Mouse (Mus musculus): ENCODE measurements around the gene Klhl23. TPM values are rescaled to one million over a fixed set of nuclear protein-coding genes. Genes with fewer than 3 reads are reported as not detected.

Klhl23 gene
- polyA plus RNA-seq, 1 experiment from 2014 or later: 5.6 TPM

DNA sequence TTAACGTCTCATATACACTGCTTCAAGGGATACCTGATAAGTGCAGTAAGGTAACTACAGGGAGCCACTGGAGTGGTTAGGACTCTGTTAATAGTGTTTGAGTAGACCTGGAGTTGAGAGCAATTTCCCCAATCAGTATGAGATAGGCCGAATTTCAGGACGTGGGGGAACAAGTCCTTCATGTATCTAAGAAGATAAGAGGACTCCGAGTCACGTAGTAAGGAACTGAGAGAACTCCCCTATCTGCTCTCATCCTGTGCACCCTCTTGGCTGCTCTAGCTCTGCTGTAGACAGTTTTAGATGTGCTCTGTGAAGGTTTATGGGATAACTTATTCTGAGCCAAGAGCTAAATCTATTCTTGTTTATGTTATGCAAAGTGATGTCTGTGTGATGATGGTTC, 5.2 kb upstream of the Klhl23 start:
- H3K4me1 ChIP-seq (ENCODE audit: insufficient read depth): peaks cover 9% of the 10 kb centered on the region
- H3K27me3 ChIP-seq (ENCODE audit: insufficient read depth, low read length): no peaks in the 10 kb centered on the region
- no peak overlapping the region for H3K4me3 ChIP-seq (ENCODE audit: low read depth, low read length)
- TF ChIP-seq CTCF (IDR thresholded peaks at IDR 0.05; ENCODE audit: low read depth) (no peak), EP300 (IDR thresholded peaks at IDR 0.05; ENCODE audit: low read depth) (peak; percentile 74)
- H3K9me3 ChIP-seq (ENCODE audit: low read length): no peaks in the 10 kb centered on the region
- no peak overlapping the region for H3K9ac ChIP-seq (replicated peaks)
- peak; percentile 54 for ATAC-seq
- peak overlapping the region; percentile 6; the same call in 1 of the 2 replicates for H3K4me2 ChIP-seq (ENCODE audit: low read depth, low read length)
- DNase-seq: no peak
- no peaks in the 10 kb centered on the region for H3K36me3 ChIP-seq (replicated peaks; ENCODE audit: insufficient read depth, low read length)
- WGBS (ENCODE audit: insufficient replicate concordance): 40% methylated on average over 5 of the region's 5 CpGs
- no peak overlapping the region; the same call in 1 of the 2 replicates for H3K27ac ChIP-seq (ENCODE audit: low read depth)

DNA sequence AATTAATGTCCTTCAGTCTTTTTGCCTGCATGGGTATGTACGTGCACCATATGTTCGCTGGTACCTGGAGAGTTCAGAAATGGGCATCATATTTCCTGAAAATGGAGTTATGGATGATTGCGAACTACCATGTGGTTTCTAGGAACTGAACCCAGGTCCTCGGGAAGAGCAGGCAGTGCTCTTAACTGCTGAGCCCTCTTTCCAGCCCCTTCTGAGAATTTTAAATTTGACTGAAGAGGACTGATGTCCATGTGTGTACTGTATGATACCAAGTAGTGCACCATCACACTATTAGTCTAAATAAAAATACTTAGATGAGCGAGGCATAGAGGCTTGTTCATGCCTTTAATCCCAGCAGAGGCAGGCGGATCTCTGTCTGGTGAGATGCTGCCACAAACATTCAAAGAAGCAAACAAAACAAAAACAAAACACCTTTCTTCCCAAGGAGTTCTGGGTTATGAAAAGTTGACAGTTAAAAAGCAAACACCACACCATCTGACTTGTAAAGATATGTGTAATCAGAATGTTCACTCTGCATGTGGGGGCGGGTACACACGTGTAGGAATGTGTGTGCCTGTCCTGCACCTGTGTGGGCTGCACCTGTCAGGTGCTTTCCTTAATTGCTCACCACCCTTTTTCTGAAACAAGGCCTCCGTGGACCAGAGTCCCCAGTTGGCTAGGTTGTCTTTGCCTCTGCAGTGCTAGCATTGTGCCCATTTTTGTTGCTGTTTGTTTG, 3.2 kb upstream of the Klhl23 start:
- Histone ChIP-seq H3K9ac (replicated peaks) (no peak overlapping the region), H3K4me3 (ENCODE audit: low read depth, low read length) (no peak overlapping the region), H3K4me2 (ENCODE audit: low read depth, low read length) (peak overlapping the region; percentile 34), H3K9me3 (ENCODE audit: low read length) (no peaks in the 10 kb centered on the region), H3K4me1 (ENCODE audit: insufficient read depth) (peaks cover 16% of the 10 kb centered on the region), H3K36me3 (replicated peaks; ENCODE audit: insufficient read depth, low read length) (no peaks in the 10 kb centered on the region), H3K27me3 (ENCODE audit: insufficient read depth, low read length) (no peaks in the 10 kb centered on the region), H3K27ac (ENCODE audit: low read depth) (peak overlapping the region; percentile 62)
- DNase-seq: no peak
- 57% methylated on average over 9 of the region's 9 CpGs for WGBS (ENCODE audit: insufficient replicate concordance)
- no peak for TF ChIP-seq CTCF (IDR thresholded peaks at IDR 0.05; ENCODE audit: low read depth)
- peak; percentile 92 for TF ChIP-seq EP300 (IDR thresholded peaks at IDR 0.05; ENCODE audit: low read depth)
- ATAC-seq: peak; percentile 70

DNA sequence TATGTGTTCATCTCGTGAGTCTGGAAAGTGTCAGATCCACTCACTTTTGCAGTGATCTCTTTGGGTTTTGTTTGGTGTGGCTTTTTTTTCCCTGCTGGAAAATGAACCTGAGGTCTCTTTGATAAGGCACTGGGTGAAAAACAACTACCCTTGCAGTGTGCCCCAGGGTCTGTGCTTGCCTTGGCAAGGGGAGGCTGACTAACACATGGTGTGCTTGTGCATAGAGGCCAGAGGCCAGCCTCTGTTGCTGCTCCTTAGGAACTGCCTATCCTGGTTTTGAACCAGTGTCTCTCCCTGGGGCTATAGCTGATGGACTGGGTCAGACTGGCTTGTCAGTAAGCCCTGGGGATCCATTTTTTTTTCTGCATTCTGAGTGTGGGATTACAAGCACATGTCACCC, 1.5 kb upstream of the Klhl23 start:
- Histone ChIP-seq H3K9ac (replicated peaks) (no peak overlapping the region), H3K4me3 (ENCODE audit: low read depth, low read length) (no peak overlapping the region), H3K4me1 (ENCODE audit: insufficient read depth) (peaks cover 18% of the 10 kb centered on the region), H3K27me3 (ENCODE audit: insufficient read depth, low read length) (no peaks in the 10 kb centered on the region), H3K27ac (ENCODE audit: low read depth) (no peak overlapping the region; the same call in 1 of the 2 replicates), H3K4me2 (ENCODE audit: low read depth, low read length) (no peak overlapping the region), H3K9me3 (ENCODE audit: low read length) (no peaks in the 10 kb centered on the region), H3K36me3 (replicated peaks; ENCODE audit: insufficient read depth, low read length) (no peaks in the 10 kb centered on the region)
- DNase-seq: no peak
- ATAC-seq: no peak
- TF ChIP-seq EP300 (IDR thresholded peaks at IDR 0.05; ENCODE audit: low read depth) (no peak), CTCF (IDR thresholded peaks at IDR 0.05; ENCODE audit: low read depth) (no peak)
- WGBS (ENCODE audit: insufficient replicate concordance): 47% methylated on average over 1 of the region's 1 CpGs

DNA sequence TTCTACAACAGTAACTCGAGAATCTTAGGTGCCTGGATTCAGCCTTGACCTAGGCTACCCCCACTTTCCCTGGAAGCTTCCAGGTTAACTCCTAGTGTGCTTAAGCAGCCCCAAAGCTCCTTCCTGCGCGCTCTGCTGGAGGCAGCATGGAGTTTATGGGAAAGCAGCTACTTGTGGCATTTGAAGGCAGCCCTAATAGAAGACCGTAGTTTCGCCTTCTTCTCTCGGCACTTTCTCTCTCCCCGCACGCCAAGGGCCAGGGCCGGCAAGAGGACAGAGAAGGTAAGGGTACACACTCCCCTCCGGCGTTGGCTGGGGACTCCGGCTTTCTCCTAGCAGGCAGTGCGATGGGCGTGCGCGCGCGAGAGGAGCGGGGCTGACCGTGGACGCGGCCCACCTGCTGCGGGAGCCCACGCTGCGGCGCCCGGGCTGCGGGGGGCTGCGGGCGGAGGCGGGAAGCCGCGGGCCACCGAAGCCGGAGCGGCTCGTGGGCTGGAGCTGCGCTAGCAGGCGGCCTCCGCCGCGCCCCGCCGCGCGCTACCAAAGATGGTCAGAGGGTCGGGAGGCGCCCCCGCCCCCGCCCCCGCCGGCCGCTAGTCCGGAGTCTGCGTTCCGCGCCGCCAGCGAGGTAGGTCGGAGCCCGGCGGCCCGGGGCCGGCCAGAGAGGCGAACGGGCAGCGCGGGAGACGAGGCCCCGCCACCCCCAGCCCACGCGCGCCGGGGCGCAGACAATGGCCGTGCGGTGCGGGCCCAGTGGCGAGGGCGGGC, 801 bp downstream of the Klhl23 start:
- no peak for TF ChIP-seq EP300 (IDR thresholded peaks at IDR 0.05; ENCODE audit: low read depth)
- no peak for TF ChIP-seq CTCF (IDR thresholded peaks at IDR 0.05; ENCODE audit: low read depth)
- peak overlapping the region; percentile 90 for H3K27ac ChIP-seq (ENCODE audit: low read depth)
- ATAC-seq (peak; percentile 31), DNase-seq (peak; percentile 60)
- no peaks in the 10 kb centered on the region for H3K9me3 ChIP-seq (ENCODE audit: low read length)
- H3K4me3 ChIP-seq (ENCODE audit: low read depth, low read length): peak overlapping the region; percentile 92
- H3K4me2 ChIP-seq (ENCODE audit: low read depth, low read length): peak overlapping the region; percentile 99
- peak overlapping the region; percentile 88 for H3K9ac ChIP-seq (replicated peaks)
- under 1% methylated on average over 45 of the region's 80 CpGs for WGBS (ENCODE audit: insufficient replicate concordance)
- H3K36me3 ChIP-seq (replicated peaks; ENCODE audit: insufficient read depth, low read length): peaks cover 5% of the 10 kb centered on the region; the same call in 1 of the 2 replicates
- peaks cover 18% of the 10 kb centered on the region for H3K4me1 ChIP-seq (ENCODE audit: insufficient read depth)
- no peaks in the 10 kb centered on the region for H3K27me3 ChIP-seq (ENCODE audit: insufficient read depth, low read length)

DNA sequence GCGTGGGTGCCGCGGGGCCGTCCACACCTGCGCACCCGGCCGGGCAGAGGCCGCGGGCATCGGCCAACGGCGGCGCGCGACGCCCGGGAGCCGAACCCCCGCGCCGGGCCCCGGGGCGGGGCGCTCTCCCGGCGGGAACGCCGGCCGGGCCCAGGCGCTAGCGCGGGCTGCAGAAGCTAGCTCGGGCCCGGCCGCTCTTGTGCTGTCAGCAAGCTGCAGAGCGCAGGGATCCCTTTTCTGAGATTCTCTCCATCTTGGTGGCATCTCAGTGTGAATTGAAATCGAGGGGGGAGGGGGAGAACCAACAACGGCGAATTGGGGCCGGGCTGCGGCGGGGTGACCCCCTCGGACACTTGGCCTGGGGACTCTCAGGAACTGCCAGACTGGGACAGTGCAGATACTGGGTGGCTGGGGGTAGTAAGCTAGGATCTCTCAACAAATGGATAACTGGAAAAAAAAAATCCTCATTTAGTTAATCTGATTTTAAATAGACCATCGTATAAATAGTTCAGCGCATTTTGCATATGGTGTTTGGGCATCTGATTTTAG, 1.5 kb downstream of the Klhl23 start:
- Histone ChIP-seq H3K27ac (ENCODE audit: low read depth) (peak overlapping the region; percentile 90), H3K9me3 (ENCODE audit: low read length) (no peaks in the 10 kb centered on the region), H3K4me1 (ENCODE audit: insufficient read depth) (peaks cover 18% of the 10 kb centered on the region), H3K36me3 (replicated peaks; ENCODE audit: insufficient read depth, low read length) (peaks cover 7% of the 10 kb centered on the region; the same call in 1 of the 2 replicates), H3K4me3 (ENCODE audit: low read depth, low read length) (peak overlapping the region; percentile 92), H3K9ac (replicated peaks) (peak overlapping the region; percentile 88), H3K27me3 (ENCODE audit: insufficient read depth, low read length) (no peaks in the 10 kb centered on the region), H3K4me2 (ENCODE audit: low read depth, low read length) (peak overlapping the region; percentile 99)
- TF ChIP-seq EP300 (IDR thresholded peaks at IDR 0.05; ENCODE audit: low read depth): no peak
- no peak for TF ChIP-seq CTCF (IDR thresholded peaks at IDR 0.05; ENCODE audit: low read depth)
- peak; percentile 57 for DNase-seq
- peak; percentile 75 for ATAC-seq
- 4% methylated on average over 20 of the region's 45 CpGs for WGBS (ENCODE audit: insufficient replicate concordance)

DNA sequence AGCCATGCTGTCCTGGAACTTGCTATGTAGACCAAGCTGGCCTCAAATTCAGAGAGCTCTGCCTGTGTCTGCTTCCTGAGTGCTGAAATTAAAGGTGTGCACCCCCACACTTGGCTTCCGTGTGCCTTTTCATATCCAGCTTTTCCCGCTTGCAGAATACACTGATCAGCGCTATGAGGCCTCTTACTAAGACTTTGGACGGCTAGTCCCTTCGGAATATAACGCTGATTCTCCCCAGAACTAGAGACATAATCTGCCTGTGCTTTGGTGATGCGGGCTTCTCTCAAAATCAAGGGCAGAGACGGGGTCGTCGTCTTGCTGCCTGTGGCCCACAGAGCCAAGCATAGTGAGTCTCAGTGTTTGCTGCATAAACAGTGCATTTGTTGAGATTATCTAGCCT, 4.2 kb downstream of the Klhl23 start:
- WGBS (ENCODE audit: insufficient replicate concordance): 89% methylated on average over 10 of the region's 10 CpGs
- Histone ChIP-seq H3K4me1 (ENCODE audit: insufficient read depth) (peaks cover 13% of the 10 kb centered on the region), H3K4me3 (ENCODE audit: low read depth, low read length) (no peak overlapping the region), H3K9ac (replicated peaks) (no peak overlapping the region), H3K27ac (ENCODE audit: low read depth) (no peak overlapping the region), H3K4me2 (ENCODE audit: low read depth, low read length) (no peak overlapping the region), H3K36me3 (replicated peaks; ENCODE audit: insufficient read depth, low read length) (peaks cover 22% of the 10 kb centered on the region), H3K9me3 (ENCODE audit: low read length) (no peaks in the 10 kb centered on the region), H3K27me3 (ENCODE audit: insufficient read depth, low read length) (no peaks in the 10 kb centered on the region)
- TF ChIP-seq EP300 (IDR thresholded peaks at IDR 0.05; ENCODE audit: low read depth) (no peak), CTCF (IDR thresholded peaks at IDR 0.05; ENCODE audit: low read depth) (no peak)
- ATAC-seq: no peak
- no peak for DNase-seq

All from liver, postnatal 0 days (tissue).